Mouse (Mus musculus) bone marrow, adult 2 months (tissue): ENCODE results near the gene Pde3a.

Experiments
- CTCF ChIP-seq: fragments of 200-500 bp; IDR thresholded peaks from 2 replicates; pipeline ENCODE4 v1.5.1; 2011; ENCODE audit warnings: low read length, control low read depth; ENCODE audit not compliant: control insufficient read depth, insufficient read depth
- POLR2A ChIP-seq: fragments of 200-500 bp; IDR thresholded peaks from 2 replicates; pipeline ENCODE4 v1.6.1; 2011; ENCODE audit warnings: low read depth, mild to moderate bottlenecking, control low read depth, low read length, borderline replicate concordance; ENCODE audit not compliant: control insufficient read depth

- no peak for TF ChIP-seq CTCF
- TF ChIP-seq POLR2A: no peak
Observed at GRCm38 (mm10) chr6:141208283-141208872, 40.7 kb upstream of the Pde3a start.
